Mouse (Mus musculus) brain, embryonic 18.5 days (tissue): Measurements from ENCODE around the gene Mdga2.

Source experiments
- DNase-seq: peaks from one replicate; pipeline ENCODE4 v3.0.0-alpha.2; 2012; ENCODE audit warnings: low read depth, low spot score

The Mdga2 gene

GRCm38 (mm10) chr12:66705015-66705414 lies 517.3 kb downstream of the Mdga2 start:
- DNase-seq: no peak

GRCm38 (mm10) chr12:66702781-66703180 lies 519.6 kb downstream of the Mdga2 start:
- no peak for DNase-seq

GRCm38 (mm10) chr12:66679558-66679957 lies 542.8 kb downstream of the Mdga2 start:
- DNase-seq: no peak

GRCm38 (mm10) chr12:66648605-66649552 lies 573.5 kb downstream of the Mdga2 start:
- DNase-seq: no peak

GRCm38 (mm10) chr12:66640408-66640807 lies 581.9 kb downstream of the Mdga2 start:
- DNase-seq: peak; percentile 50

- no peak for DNase-seq
Observed at GRCm38 (mm10) chr12:66619944-66620343, 602.4 kb downstream of the Mdga2 start.

- DNase-seq: no peak
Observed at GRCm38 (mm10) chr12:66591617-66592230, 630.6 kb downstream of the Mdga2 start.

GRCm38 (mm10) chr12:66565396-66565795 lies 657.0 kb downstream of the Mdga2 start:
- DNase-seq: no peak

- no peak for DNase-seq
Observed at GRCm38 (mm10) chr12:66556846-66557245, 665.5 kb downstream of the Mdga2 start.

- DNase-seq: no peak
Observed at GRCm38 (mm10) chr12:66556178-66556820, 666.0 kb downstream of the Mdga2 start.

- DNase-seq: no peak
Observed at GRCm38 (mm10) chr12:66524973-66525372, 697.4 kb downstream of the Mdga2 start.

- no peak for DNase-seq
Observed at GRCm38 (mm10) chr12:66499258-66499657, 723.1 kb downstream of the Mdga2 start.

- DNase-seq: peak; percentile 60
Observed at GRCm38 (mm10) chr12:66470868-66471267, 751.5 kb downstream of the Mdga2 start.

GRCm38 (mm10) chr12:66470243-66470863 lies 752.0 kb downstream of the Mdga2 start:
- DNase-seq: peak; percentile 8

GRCm38 (mm10) chr12:66465516-66465915 lies 756.8 kb downstream of the Mdga2 start:
- no peak for DNase-seq

GRCm38 (mm10) chr12:66443340-66443739 lies 779.0 kb downstream of the Mdga2 start:
- no peak for DNase-seq
